Mouse (Mus musculus) testis, adult 2 months (tissue): ENCODE results near the gene Ttpal. TPM values are rescaled to one million over a fixed set of nuclear protein-coding genes. Genes with fewer than 3 reads are reported as not detected.
"Not testable (repeated sequence)": the region's sequence is repeated elsewhere in the genome, so short reads cannot be mapped to it uniquely, and the experiment has no call there.

Source experiments
- H3K27ac ChIP-seq: fragments of 200-500 bp; 2 replicates; pipeline ENCODE4 v1.5.1; 2012; ENCODE audit warnings: low read depth, low read length; ENCODE audit not compliant: control insufficient read depth, insufficient read depth
- H3K27me3 ChIP-seq: fragments of 200-500 bp; 2 replicates; pipeline ENCODE4 v1.6.1; 2012; ENCODE audit warnings: mild to moderate bottlenecking, low read length, moderate library complexity; ENCODE audit not compliant: control insufficient read depth, insufficient read depth
- H3K36me3 ChIP-seq: fragments of 200-500 bp; 2 replicates; pipeline ENCODE4 v1.6.1; 2012; ENCODE audit warnings: mild to moderate bottlenecking, low read length; ENCODE audit not compliant: control insufficient read depth, insufficient read depth
- H3K4me1 ChIP-seq: fragments of 200-500 bp; 2 replicates; pipeline ENCODE4 v1.6.1; 2012; ENCODE audit warnings: low read length; ENCODE audit not compliant: control insufficient read depth, insufficient read depth
- H3K4me3 ChIP-seq: fragments of 200-500 bp; 2 replicates; pipeline ENCODE4 v1.5.1; 2012; ENCODE audit warnings: low read depth, mild to moderate bottlenecking, low read length, moderate library complexity, mixed read lengths; ENCODE audit not compliant: control insufficient read depth
- CTCF ChIP-seq: fragments of 200-500 bp; IDR thresholded peaks from 2 replicates; pipeline ENCODE4 v1.5.1; 2012; ENCODE audit warnings: low read depth, mild to moderate bottlenecking, inconsistent platforms, low read length, moderate library complexity; ENCODE audit not compliant: control insufficient read depth, insufficient read depth, insufficient replicate concordance
- POLR2A ChIP-seq: fragments of 200-500 bp; IDR thresholded peaks from 2 replicates; pipeline ENCODE4 v1.6.1; 2012; ENCODE audit warnings: low read depth, mild to moderate bottlenecking, inconsistent platforms, low read length, moderate library complexity; ENCODE audit not compliant: control insufficient read depth
- polyA plus RNA-seq: library from polyadenylated mRNA; depleted of rRNA; stranded (reverse); fragments of >200 nt; gene quantifications from 2 replicates; pipeline ENCODE4 v1.2.3, GENCODE M21; 2012

Gene Ttpal
- polyA plus RNA-seq, 1 experiment: 4.0 TPM

DNA sequence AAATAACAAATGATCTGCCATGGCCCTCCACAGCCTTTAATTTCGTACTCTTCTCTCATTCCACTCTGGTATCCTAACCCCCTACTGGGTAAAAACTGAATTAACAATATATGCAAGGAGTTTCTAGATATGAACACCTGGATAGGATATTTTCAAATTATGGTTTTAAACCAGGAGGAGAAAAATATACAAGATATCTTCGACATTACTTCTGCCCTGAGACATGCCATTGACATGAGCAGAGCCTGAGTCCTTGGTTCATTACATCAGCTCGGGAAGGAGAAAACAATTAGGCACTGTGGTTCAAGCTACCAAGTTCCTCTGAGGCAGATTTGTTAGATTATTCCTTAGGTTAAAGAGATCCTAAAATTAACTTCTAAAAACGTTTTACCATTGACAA lies 41.9 kb downstream of the Ttpal start:
- TF ChIP-seq CTCF (no peak), POLR2A (no peak)
- Histone ChIP-seq H3K27me3 (no peaks in the 10 kb centered on the region), H3K4me3 (peak overlapping the region; percentile 99), H3K4me1 (peaks cover 15% of the 10 kb centered on the region), H3K27ac (peak overlapping the region; percentile 98), H3K36me3 (no peaks in the 10 kb centered on the region)

- H3K36me3 ChIP-seq: no peaks in the 10 kb centered on the region
- H3K27me3 ChIP-seq: no peaks in the 10 kb centered on the region
- peak within 1 kb of the TSS; percentile 98 for H3K27ac ChIP-seq
- TF ChIP-seq POLR2A (peak; percentile 99), CTCF (peak; percentile 45; the same call in 1 of the 2 replicates)
- H3K4me3 ChIP-seq: peak within 1 kb of the TSS; percentile 99
- peaks cover 15% of the 10 kb centered on the region for H3K4me1 ChIP-seq
These were observed 42.7 kb downstream of the Ttpal start, which contains the start of gene Serinc3 for GRCm38 (mm10) chr2:163644575-163645385. Gene Serinc3, minus strand, starts transcription at chr2:163645131.

DNA sequence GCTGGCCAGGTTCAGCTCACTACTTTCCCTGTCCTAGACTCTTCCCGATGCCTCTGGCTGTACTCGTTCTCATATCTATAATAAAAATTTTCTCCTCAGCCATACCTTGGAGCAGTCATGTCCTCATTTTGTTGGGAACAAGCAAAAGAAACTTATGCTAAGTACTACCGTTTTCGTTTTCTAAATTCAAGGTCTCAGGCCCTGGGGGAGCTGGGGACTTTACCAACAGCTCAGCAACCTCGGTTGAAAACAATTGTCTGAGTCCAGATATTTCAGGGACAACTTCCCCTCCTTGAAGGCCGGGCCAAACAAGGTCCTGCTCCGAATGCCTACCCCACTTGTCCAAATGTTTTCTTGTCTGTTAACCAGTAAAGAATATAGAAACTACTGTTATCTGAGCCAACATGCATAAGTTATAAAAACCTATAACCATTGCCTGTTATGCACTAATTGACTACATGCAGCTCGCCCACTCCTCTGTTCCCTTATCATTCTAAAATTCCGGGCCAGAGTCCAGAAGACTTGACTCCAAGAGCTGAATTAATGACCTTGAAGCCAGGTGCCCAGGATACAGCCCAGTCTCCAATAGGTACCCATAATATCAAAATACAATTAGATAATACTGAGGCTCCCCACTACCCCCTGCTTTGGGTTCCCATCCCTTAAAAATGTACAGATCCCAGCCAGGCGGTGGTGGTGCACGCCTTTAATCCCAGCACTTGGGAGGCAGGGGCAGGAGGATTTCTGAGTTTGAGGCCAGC lies 43.8 kb downstream of the Ttpal start:
- no peak overlapping the region; the same call in 1 of the 2 replicates for H3K4me3 ChIP-seq
- no peaks in the 10 kb centered on the region for H3K36me3 ChIP-seq
- H3K4me1 ChIP-seq: peaks cover 15% of the 10 kb centered on the region
- H3K27ac ChIP-seq: no peak overlapping the region
- TF ChIP-seq POLR2A (no peak), CTCF (no peak)
- no peaks in the 10 kb centered on the region for H3K27me3 ChIP-seq

DNA sequence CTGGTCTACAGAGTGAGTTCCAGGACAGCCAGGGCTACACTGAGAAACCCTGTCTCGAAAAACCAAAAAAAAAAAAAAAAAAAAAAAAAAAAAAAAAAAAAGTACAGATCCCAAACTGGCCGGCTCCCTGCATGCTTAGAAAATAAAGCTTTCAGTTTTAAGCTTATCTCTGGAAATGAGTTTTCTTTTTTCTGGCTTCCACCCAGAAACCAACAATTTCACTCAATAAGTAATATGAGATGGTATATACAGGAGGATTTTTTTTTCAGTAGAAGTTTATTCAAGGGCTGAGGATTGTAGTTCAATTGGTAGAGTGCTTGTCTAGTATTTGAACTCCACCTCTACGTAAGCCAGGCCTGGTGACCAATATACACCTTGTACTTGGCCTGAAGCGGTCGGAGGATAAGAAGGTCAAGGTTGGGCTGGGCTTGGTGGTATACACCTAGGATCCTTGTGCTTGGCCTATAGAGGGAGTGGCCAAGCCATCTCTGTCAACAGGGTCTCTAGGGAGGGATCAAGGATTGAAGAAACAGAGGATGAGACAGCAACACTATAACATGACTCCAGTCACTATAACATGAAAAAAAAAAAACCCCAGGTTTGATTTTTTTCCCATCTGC lies 44.5 kb downstream of the Ttpal start:
- no peak for TF ChIP-seq CTCF
- TF ChIP-seq POLR2A: no peak
- Histone ChIP-seq H3K36me3 (no peaks in the 10 kb centered on the region), H3K4me1 (peaks cover 14% of the 10 kb centered on the region), H3K4me3 (no peak overlapping the region), H3K27me3 (no peaks in the 10 kb centered on the region), H3K27ac (no peak overlapping the region)

DNA sequence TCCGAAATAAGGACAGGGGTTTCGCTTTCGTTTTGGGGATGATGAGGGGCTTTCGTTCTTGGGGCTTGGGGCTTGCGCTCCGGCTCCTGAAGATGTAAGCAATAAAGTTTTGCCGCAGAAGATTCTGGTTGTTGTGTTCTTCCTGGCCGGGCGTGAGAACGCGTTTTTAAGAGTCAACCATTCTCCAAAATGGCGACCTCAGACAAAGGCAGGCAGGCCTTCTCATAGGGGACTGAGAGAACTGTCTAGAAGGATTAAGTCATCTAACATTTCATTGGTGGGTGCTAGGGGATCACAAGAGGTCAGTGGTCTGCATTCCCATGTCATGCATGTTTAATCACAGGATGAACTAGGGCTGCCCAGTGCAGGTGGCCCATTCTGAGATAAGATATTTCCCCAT lies 53.6 kb downstream of the Ttpal start:
- not testable (repeated sequence) for H3K27me3 ChIP-seq, H3K36me3 ChIP-seq, H3K4me3 ChIP-seq, H3K27ac ChIP-seq, H3K4me1 ChIP-seq

DNA sequence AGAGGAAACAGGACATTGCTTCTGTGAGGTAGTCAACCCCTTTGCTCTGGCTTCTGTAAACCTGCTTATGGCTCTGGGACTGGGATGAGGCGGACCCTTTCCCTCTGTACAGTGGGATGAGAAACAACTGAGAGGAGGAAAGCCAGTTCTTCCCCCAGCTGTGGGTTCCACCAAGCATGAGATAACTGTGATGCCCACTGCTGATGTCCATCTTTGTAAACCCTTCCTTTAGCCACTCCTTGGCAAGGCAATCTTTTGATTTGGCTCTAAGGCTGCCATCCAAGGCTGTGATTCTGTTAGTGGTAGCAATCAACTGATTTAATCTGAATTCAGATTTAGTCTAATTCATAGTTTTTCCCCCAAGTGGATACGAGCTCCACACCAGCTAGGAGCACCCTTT lies 55.4 kb downstream of the Ttpal start:
- H3K4me3 ChIP-seq: no peak overlapping the region
- no peaks in the 10 kb centered on the region for H3K36me3 ChIP-seq
- TF ChIP-seq POLR2A (no peak), CTCF (no peak)

More for the DNA sequence above, 55.4 kb downstream of the Ttpal start:
- Histone ChIP-seq H3K27ac (no peak overlapping the region), H3K4me1 (peaks cover 6% of the 10 kb centered on the region), H3K27me3 (no peaks in the 10 kb centered on the region)
